Mouse (Mus musculus): Measurements from ENCODE around the gene Kif1a. TPM values are rescaled to one million over a fixed set of nuclear protein-coding genes. Genes with fewer than 3 reads are reported as not detected.

The Kif1a gene
- polyA plus RNA-seq, 1 experiment from 2014 or later = 8.0 TPM

- no peaks in the 10 kb centered on the region for H3K27me3 ChIP-seq (ENCODE audit: control insufficient read depth, insufficient read depth, low read length)
- no peak overlapping the region for H3K4me2 ChIP-seq (ENCODE audit: low read depth, severe bottlenecking)
- H3K4me1 ChIP-seq (ENCODE audit: control insufficient read depth, insufficient read depth, low read length) = peaks cover 7% of the 10 kb centered on the region; the same call in 1 of the 2 replicates
- no peak overlapping the region for H3K4me3 ChIP-seq (ENCODE audit: low read depth, low read length)
- no peaks in the 10 kb centered on the region for H3K36me3 ChIP-seq (ENCODE audit: control insufficient read depth, insufficient read depth, low read length)
- no peak overlapping the region for H3K27ac ChIP-seq (replicated peaks; ENCODE audit: low read depth, low read length)
- no peak overlapping the region for H3K9ac ChIP-seq (ENCODE audit: low read length)
- no peaks in the 10 kb centered on the region for H3K9me3 ChIP-seq (ENCODE audit: control insufficient read depth, low read length)
- WGBS = 92% methylated on average over 8 of the region's 8 CpGs
- DNase-seq (ENCODE audit: low spot score) (no peak), ATAC-seq (ENCODE audit: insufficient number of reproducible peaks, low FRiP score, low TSS enrichment, low read depth) (no peak)
Observed at GRCm38 (mm10) chr1:93082121-93082520, 19.6 kb downstream of the Kif1a start.

GRCm38 (mm10) chr1:93080930-93081589 is 20.7 kb downstream of the Kif1a start:
- Histone ChIP-seq H3K27me3 (ENCODE audit: control insufficient read depth, insufficient read depth, low read length) (no peaks in the 10 kb centered on the region), H3K4me1 (ENCODE audit: control insufficient read depth, insufficient read depth, low read length) (peaks cover 7% of the 10 kb centered on the region; the same call in 1 of the 2 replicates), H3K9ac (ENCODE audit: low read length) (no peak overlapping the region), H3K4me3 (ENCODE audit: low read depth, low read length) (no peak overlapping the region), H3K27ac (replicated peaks; ENCODE audit: low read depth, low read length) (no peak overlapping the region), H3K9me3 (ENCODE audit: control insufficient read depth, low read length) (no peaks in the 10 kb centered on the region), H3K36me3 (ENCODE audit: control insufficient read depth, insufficient read depth, low read length) (no peaks in the 10 kb centered on the region), H3K4me2 (ENCODE audit: low read depth, severe bottlenecking) (no peak overlapping the region)
- ATAC-seq (ENCODE audit: insufficient number of reproducible peaks, low FRiP score, low TSS enrichment, low read depth) (no peak), DNase-seq (ENCODE audit: low spot score) (peak; percentile 50)
- WGBS = 79% methylated on average over 3 of the region's 3 CpGs

- Histone ChIP-seq H3K4me3 (ENCODE audit: low read depth, low read length) (no peak overlapping the region), H3K27ac (replicated peaks; ENCODE audit: low read depth, low read length) (0 out of 2 replicates have a peak overlapping the region, but pooled peaks have one; percentile 30), H3K27me3 (ENCODE audit: control insufficient read depth, insufficient read depth, low read length) (no peaks in the 10 kb centered on the region), H3K4me1 (ENCODE audit: control insufficient read depth, insufficient read depth, low read length) (peaks cover 7% of the 10 kb centered on the region; the same call in 1 of the 2 replicates), H3K9me3 (ENCODE audit: control insufficient read depth, low read length) (no peaks in the 10 kb centered on the region), H3K9ac (ENCODE audit: low read length) (no peak overlapping the region), H3K4me2 (ENCODE audit: low read depth, severe bottlenecking) (no peak overlapping the region), H3K36me3 (ENCODE audit: control insufficient read depth, insufficient read depth, low read length) (no peaks in the 10 kb centered on the region)
- peak; percentile 43 for DNase-seq (ENCODE audit: low spot score)
- WGBS = 60% methylated on average over 3 of the region's 3 CpGs
- peak; percentile 35; the same call in 1 of the 2 replicates for ATAC-seq (ENCODE audit: insufficient number of reproducible peaks, low FRiP score, low TSS enrichment, low read depth)
Observed at GRCm38 (mm10) chr1:93079602-93080001, 22.1 kb downstream of the Kif1a start.

- Histone ChIP-seq H3K9me3 (ENCODE audit: control insufficient read depth, low read length) (no peaks in the 10 kb centered on the region), H3K36me3 (ENCODE audit: control insufficient read depth, insufficient read depth, low read length) (no peaks in the 10 kb centered on the region), H3K4me3 (ENCODE audit: low read depth, low read length) (no peak overlapping the region), H3K27ac (replicated peaks; ENCODE audit: low read depth, low read length) (no peak overlapping the region), H3K27me3 (ENCODE audit: control insufficient read depth, insufficient read depth, low read length) (no peaks in the 10 kb centered on the region), H3K9ac (ENCODE audit: low read length) (no peak overlapping the region), H3K4me2 (ENCODE audit: low read depth, severe bottlenecking) (no peak overlapping the region), H3K4me1 (ENCODE audit: control insufficient read depth, insufficient read depth, low read length) (no peaks in the 10 kb centered on the region)
- ATAC-seq (ENCODE audit: insufficient number of reproducible peaks, low FRiP score, low TSS enrichment, low read depth) (no peak), DNase-seq (ENCODE audit: low spot score) (no peak)
- WGBS = 94% methylated on average over 2 of the region's 2 CpGs
Observed at GRCm38 (mm10) chr1:93072279-93072865, 29.4 kb downstream of the Kif1a start.

- no peaks in the 10 kb centered on the region for H3K36me3 ChIP-seq (ENCODE audit: control insufficient read depth, insufficient read depth, low read length)
- 83% methylated on average over 18 of the region's 18 CpGs for WGBS
- ATAC-seq (ENCODE audit: insufficient number of reproducible peaks, low FRiP score, low TSS enrichment, low read depth) = no peak
Observed at GRCm38 (mm10) chr1:93071487-93071971, 30.2 kb downstream of the Kif1a start.

GRCm38 (mm10) chr1:93070881-93071280 is 30.9 kb downstream of the Kif1a start:
- no peak for DNase-seq (ENCODE audit: low spot score)
- H3K4me1 ChIP-seq (ENCODE audit: control insufficient read depth, insufficient read depth, low read length) = no peaks in the 10 kb centered on the region
- H3K27ac ChIP-seq (replicated peaks; ENCODE audit: low read depth, low read length) = no peak overlapping the region
- H3K36me3 ChIP-seq (ENCODE audit: control insufficient read depth, insufficient read depth, low read length) = no peaks in the 10 kb centered on the region
- 89% methylated on average over 5 of the region's 5 CpGs for WGBS
- no peak overlapping the region for H3K4me3 ChIP-seq (ENCODE audit: low read depth, low read length)
- no peaks in the 10 kb centered on the region for H3K27me3 ChIP-seq (ENCODE audit: control insufficient read depth, insufficient read depth, low read length)
- no peak overlapping the region for H3K9ac ChIP-seq (ENCODE audit: low read length)
- no peaks in the 10 kb centered on the region for H3K9me3 ChIP-seq (ENCODE audit: control insufficient read depth, low read length)
- H3K4me2 ChIP-seq (ENCODE audit: low read depth, severe bottlenecking) = no peak overlapping the region
- ATAC-seq (ENCODE audit: insufficient number of reproducible peaks, low FRiP score, low TSS enrichment, low read depth) = no peak

More at GRCm38 (mm10) chr1:93071487-93071971, 30.2 kb downstream of the Kif1a start:
- Histone ChIP-seq H3K9ac (ENCODE audit: low read length) (no peak overlapping the region), H3K4me2 (ENCODE audit: low read depth, severe bottlenecking) (no peak overlapping the region), H3K4me1 (ENCODE audit: control insufficient read depth, insufficient read depth, low read length) (no peaks in the 10 kb centered on the region), H3K27me3 (ENCODE audit: control insufficient read depth, insufficient read depth, low read length) (no peaks in the 10 kb centered on the region), H3K4me3 (ENCODE audit: low read depth, low read length) (no peak overlapping the region), H3K9me3 (ENCODE audit: control insufficient read depth, low read length) (no peaks in the 10 kb centered on the region), H3K27ac (replicated peaks; ENCODE audit: low read depth, low read length) (no peak overlapping the region)
- no peak for DNase-seq (ENCODE audit: low spot score)

GRCm38 (mm10) chr1:93068553-93068952 is 33.2 kb downstream of the Kif1a start:
- Histone ChIP-seq H3K4me2 (ENCODE audit: low read depth, severe bottlenecking) (no peak overlapping the region), H3K9ac (ENCODE audit: low read length) (no peak overlapping the region), H3K36me3 (ENCODE audit: control insufficient read depth, insufficient read depth, low read length) (no peaks in the 10 kb centered on the region), H3K9me3 (ENCODE audit: control insufficient read depth, low read length) (no peaks in the 10 kb centered on the region), H3K27ac (replicated peaks; ENCODE audit: low read depth, low read length) (no peak overlapping the region), H3K4me1 (ENCODE audit: control insufficient read depth, insufficient read depth, low read length) (no peaks in the 10 kb centered on the region), H3K27me3 (ENCODE audit: control insufficient read depth, insufficient read depth, low read length) (no peaks in the 10 kb centered on the region), H3K4me3 (ENCODE audit: low read depth, low read length) (no peak overlapping the region)
- ATAC-seq (ENCODE audit: insufficient number of reproducible peaks, low FRiP score, low TSS enrichment, low read depth) = no peak
- WGBS = 96% methylated on average over 1 of the region's 1 CpGs
- DNase-seq (ENCODE audit: low spot score) = no peak

GRCm38 (mm10) chr1:93065654-93066053 is 36.1 kb downstream of the Kif1a start:
- H3K27me3 ChIP-seq (ENCODE audit: control insufficient read depth, insufficient read depth, low read length) = no peaks in the 10 kb centered on the region
- no peak overlapping the region for H3K9ac ChIP-seq (ENCODE audit: low read length)
- H3K4me3 ChIP-seq (ENCODE audit: low read depth, low read length) = no peak overlapping the region
- no peak for ATAC-seq (ENCODE audit: insufficient number of reproducible peaks, low FRiP score, low TSS enrichment, low read depth)
- H3K4me1 ChIP-seq (ENCODE audit: control insufficient read depth, insufficient read depth, low read length) = no peaks in the 10 kb centered on the region
- 81% methylated on average over 6 of the region's 6 CpGs for WGBS
- H3K9me3 ChIP-seq (ENCODE audit: control insufficient read depth, low read length) = no peaks in the 10 kb centered on the region
- no peak overlapping the region for H3K27ac ChIP-seq (replicated peaks; ENCODE audit: low read depth, low read length)
- H3K4me2 ChIP-seq (ENCODE audit: low read depth, severe bottlenecking) = no peak overlapping the region
- no peaks in the 10 kb centered on the region for H3K36me3 ChIP-seq (ENCODE audit: control insufficient read depth, insufficient read depth, low read length)
- no peak for DNase-seq (ENCODE audit: low spot score)

Measured in limb, embryonic 11.5 days (tissue).